Mouse (Mus musculus) intestine, postnatal 0 days (tissue): ENCODE results near the gene Cers5. TPM values are rescaled to one million over a fixed set of nuclear protein-coding genes. Genes with fewer than 3 reads are reported as not detected.

ENCODE experiments used
- ATAC-seq: fragments of 200-750 bp; cut with Nextera tagmentation; 2 replicates; pipeline ENCODE4 v1.8.0; 2017; ENCODE audit warnings: mild to moderate bottlenecking, moderate TSS enrichment, moderate library complexity
- H3K27ac ChIP-seq: fragments of 300-500 bp; sonication (generic); 2 replicates; pipeline ENCODE4 v1.5.1; 2014; ENCODE audit warnings: mild to moderate bottlenecking, low read depth, low read length, moderate library complexity
- H3K27me3 ChIP-seq: fragments of 300-500 bp; sonication (generic); replicated peaks from 2 replicates; pipeline ENCODE4 v1.6.1; 2014; ENCODE audit warnings: low read length, mixed read lengths; ENCODE audit not compliant: control insufficient read depth, insufficient read depth
- H3K36me3 ChIP-seq: fragments of 300-500 bp; sonication (generic); 2 replicates; pipeline ENCODE4 v1.6.1; 2014; ENCODE audit warnings: mild to moderate bottlenecking, moderate library complexity; ENCODE audit not compliant: control insufficient read depth, insufficient read depth
- H3K4me1 ChIP-seq: fragments of 300-500 bp; sonication (generic); replicated peaks from 2 replicates; pipeline ENCODE4 v1.6.1; 2014; ENCODE audit warnings: antibody characterized with exemption, low read length, mixed read lengths; ENCODE audit not compliant: control insufficient read depth, insufficient read depth
- H3K4me2 ChIP-seq: fragments of 300-500 bp; sonication (generic); replicated peaks from 2 replicates; pipeline ENCODE4 v1.6.1; 2014; ENCODE audit warnings: low read depth, mild to moderate bottlenecking, moderate library complexity
- H3K4me3 ChIP-seq: fragments of 300-500 bp; sonication (generic); 2 replicates; pipeline ENCODE4 v1.5.1; 2014; ENCODE audit warnings: low read depth, low read length
- H3K9ac ChIP-seq: fragments of 300-500 bp; sonication (generic); 2 replicates; pipeline ENCODE4 v1.6.1; 2014; ENCODE audit warnings: mild to moderate bottlenecking, low read depth, low read length
- H3K9me3 ChIP-seq: fragments of 300-500 bp; sonication (generic); 2 replicates; pipeline ENCODE4 v1.6.1; 2016; ENCODE audit warnings: mixed run types; ENCODE audit not compliant: control insufficient read depth
- CTCF ChIP-seq: sonication (generic); IDR thresholded peaks from 2 replicates; pipeline ENCODE4 v1.5.1; 2016; ENCODE audit warnings: low read depth, mild to moderate bottlenecking, control low read depth, antibody characterized with exemption, moderate library complexity
- WGBS: fragments of 180-500 bp; shearing (Covaris S2); extraction: QIAGEN DNeasy Blood & Tissue Kit; methylation state at CpG from one replicate; pipeline ENCODE4 v1.1.7; 2014; 5-methylcytosine and 5-hydroxymethylcytosine counted together
- polyA plus RNA-seq: library from polyadenylated mRNA; unstranded; fragments of >200 nt; fragmentation: Nextera tagmentation; extraction: Ambion mirVana; gene quantifications from 2 replicates; pipeline ENCODE4 v1.2.1, GENCODE M21; 2015

Gene Cers5
- polyA plus RNA-seq, 1 experiment from 2014 or later: 18.7 TPM

DNA sequence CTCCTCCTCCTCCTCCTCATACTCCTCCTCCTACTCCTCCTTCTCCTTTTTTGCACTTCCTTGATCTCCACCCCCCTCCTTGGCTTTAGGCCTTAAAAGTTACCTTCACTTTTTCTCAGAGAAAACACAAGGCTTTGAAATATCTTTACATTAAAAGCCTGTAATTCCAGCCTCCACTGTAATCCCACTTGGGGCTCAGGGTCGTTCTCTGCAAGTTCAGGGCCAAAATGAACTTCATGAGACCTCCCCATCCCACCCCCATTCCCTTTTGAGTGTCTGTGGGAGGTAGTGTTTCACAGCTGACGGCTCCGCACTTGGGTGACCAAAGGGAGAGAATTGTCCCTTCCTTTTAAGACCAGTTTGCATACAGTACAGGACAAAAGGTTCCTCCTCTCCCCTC, 240 bp upstream of the Cers5 start:
- Histone ChIP-seq H3K27ac (no peak overlapping the region), H3K4me3 (no peak overlapping the region), H3K4me2 (no peak overlapping the region; the same call in 1 of the 2 replicates), H3K36me3 (peaks cover 5% of the 10 kb centered on the region; the same call in 1 of the 2 replicates), H3K9ac (no peak overlapping the region), H3K27me3 (no peaks in the 10 kb centered on the region), H3K4me1 (no peaks in the 10 kb centered on the region; the same call in 1 of the 2 replicates), H3K9me3 (no peaks in the 10 kb centered on the region)
- ATAC-seq: no peak
- 47% methylated on average over 3 of the region's 3 CpGs for WGBS
- no peak for TF ChIP-seq CTCF

DNA sequence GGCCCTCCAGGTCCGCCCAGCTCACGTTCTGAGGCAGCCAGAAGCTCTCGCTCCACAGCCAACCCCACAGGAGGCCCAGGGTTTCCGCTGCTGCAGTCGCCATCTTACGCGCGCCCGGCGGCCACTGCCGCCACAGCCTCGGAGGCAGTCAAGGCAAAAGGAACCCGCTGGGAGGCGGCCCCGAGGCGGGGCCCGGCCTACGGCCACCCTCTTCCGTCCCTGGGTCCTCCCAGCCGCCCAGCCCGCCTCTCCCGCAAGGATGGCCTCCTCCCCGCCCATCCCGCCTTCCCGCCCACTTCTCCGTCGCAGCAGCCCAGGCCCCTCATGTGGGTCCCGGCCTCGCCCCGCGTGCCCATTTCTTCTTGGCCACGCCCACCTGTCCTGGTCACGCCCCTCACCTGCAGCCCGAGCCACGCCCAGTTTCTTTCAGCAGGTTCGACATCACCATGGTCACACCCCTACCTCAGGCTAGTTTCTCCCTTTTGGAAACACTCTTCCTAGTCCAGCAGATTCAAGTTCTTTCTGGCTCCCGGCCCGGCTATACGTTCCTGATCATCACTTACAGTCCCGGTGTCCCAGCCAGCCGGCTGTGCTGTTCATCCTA, 306 bp downstream of the Cers5 start:
- Histone ChIP-seq H3K36me3 (no peaks in the 10 kb centered on the region; the same call in 1 of the 2 replicates), H3K27me3 (no peaks in the 10 kb centered on the region), H3K4me2 (peak overlapping the region; percentile 92), H3K9ac (peak overlapping the region; percentile 73), H3K4me3 (peak overlapping the region; percentile 84), H3K9me3 (no peaks in the 10 kb centered on the region), H3K27ac (peak overlapping the region; percentile 82), H3K4me1 (no peaks in the 10 kb centered on the region; the same call in 1 of the 2 replicates)
- peak; percentile 92 for ATAC-seq
- TF ChIP-seq CTCF: peak; percentile 49
- under 1% methylated on average over 33 of the region's 41 CpGs for WGBS

DNA sequence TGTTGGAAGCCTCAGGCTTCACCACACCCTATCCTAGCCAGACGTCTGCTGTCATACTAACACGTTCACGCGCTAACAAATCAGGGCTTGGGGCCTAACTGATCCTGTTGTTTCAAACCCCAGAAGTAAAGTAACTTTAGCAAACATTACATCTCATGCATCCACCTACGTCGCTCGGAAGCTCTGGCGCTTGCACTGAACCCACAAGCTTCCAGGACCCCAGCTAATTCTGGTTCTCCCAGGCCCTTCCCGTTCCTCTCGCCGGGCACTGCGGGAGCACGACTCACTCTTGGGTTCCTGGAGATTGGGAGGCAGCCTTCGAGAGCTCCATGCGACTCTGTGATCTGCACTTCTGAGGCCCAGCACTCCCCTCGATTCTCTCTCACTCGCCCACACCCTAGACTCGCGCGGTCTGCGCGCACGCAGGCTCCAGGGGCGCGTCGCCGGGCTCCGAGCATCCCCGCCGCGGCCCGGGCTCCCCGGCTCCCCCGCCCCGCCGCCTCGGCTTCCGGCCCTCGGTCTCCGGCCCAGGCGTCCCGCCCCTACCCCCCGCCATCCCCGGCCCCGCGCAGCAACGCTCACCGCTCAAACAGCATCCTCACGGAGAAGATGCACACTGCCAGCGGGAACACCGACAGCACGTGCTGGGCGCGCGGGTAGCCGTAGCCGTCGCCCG, 946 bp downstream of the Cers5 start:
- Histone ChIP-seq H3K4me2 (peak overlapping the region; percentile 92), H3K27ac (peak overlapping the region; percentile 82), H3K4me1 (no peaks in the 10 kb centered on the region; the same call in 1 of the 2 replicates), H3K27me3 (no peaks in the 10 kb centered on the region), H3K9ac (peak overlapping the region; percentile 73), H3K36me3 (no peaks in the 10 kb centered on the region; the same call in 1 of the 2 replicates), H3K9me3 (no peaks in the 10 kb centered on the region), H3K4me3 (peak overlapping the region; percentile 84)
- under 1% methylated on average over 46 of the region's 59 CpGs for WGBS
- TF ChIP-seq CTCF: no peak
- ATAC-seq: peak; percentile 50

DNA sequence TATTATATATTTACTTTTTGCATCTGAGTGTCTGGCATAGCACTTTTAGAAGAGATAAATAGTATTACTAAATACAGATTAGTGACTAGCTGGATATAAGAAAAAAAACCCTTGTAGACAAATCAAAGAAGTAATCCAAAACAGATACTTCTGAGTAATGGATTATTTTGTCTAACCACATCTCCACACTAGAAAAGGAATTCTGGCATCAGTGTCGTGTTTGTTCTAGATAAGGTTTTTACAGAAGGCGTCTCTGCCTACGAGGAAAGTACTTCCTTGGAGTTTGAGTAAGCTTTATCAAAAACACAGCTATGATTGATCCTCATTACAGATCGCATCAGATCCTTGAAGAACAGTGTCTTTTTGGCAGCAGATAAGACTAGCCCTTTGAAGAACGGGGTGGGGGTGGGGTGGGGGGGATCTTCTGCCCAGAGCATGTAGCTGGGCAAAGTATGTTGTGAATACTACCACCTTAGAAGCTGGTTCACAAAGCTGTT, 1.6 kb downstream of the Cers5 start:
- WGBS: 4% methylated on average over 5 of the region's 5 CpGs
- TF ChIP-seq CTCF: no peak
- Histone ChIP-seq H3K27me3 (no peaks in the 10 kb centered on the region), H3K4me2 (peak overlapping the region; percentile 92), H3K4me3 (peak overlapping the region; percentile 84), H3K9me3 (no peaks in the 10 kb centered on the region), H3K27ac (peak overlapping the region; percentile 82; the same call in 1 of the 2 replicates), H3K4me1 (no peaks in the 10 kb centered on the region; the same call in 1 of the 2 replicates), H3K9ac (peak overlapping the region; percentile 73), H3K36me3 (no peaks in the 10 kb centered on the region)
- ATAC-seq: no peak

DNA sequence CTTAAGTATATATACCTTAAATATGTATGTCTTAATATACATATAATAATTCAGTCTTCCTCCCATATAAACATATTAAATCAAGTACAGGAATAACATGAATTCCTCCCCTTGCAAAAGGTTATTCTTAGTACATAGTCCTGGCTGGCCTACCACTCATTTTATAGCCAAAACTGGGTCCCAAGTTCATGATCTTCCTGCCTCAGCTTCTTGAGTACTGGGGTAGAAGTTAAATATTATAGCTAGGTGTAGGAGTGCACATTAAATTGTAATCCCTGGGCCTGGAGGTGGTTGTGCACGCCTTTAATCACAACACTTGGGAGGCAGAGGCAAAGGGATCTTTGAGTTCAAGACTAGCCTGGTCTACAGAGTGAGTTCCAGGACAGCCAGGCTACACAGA, 3.9 kb downstream of the Cers5 start:
- H3K4me1 ChIP-seq: no peaks in the 10 kb centered on the region; the same call in 1 of the 2 replicates
- H3K9ac ChIP-seq: no peak overlapping the region
- H3K36me3 ChIP-seq: no peaks in the 10 kb centered on the region; the same call in 1 of the 2 replicates
- H3K9me3 ChIP-seq: no peaks in the 10 kb centered on the region
- H3K4me2 ChIP-seq: no peak overlapping the region
- WGBS: 73% methylated on average over 1 of the region's 1 CpGs
- no peak overlapping the region for H3K27ac ChIP-seq
- no peak for TF ChIP-seq CTCF
- no peak overlapping the region for H3K4me3 ChIP-seq
- no peaks in the 10 kb centered on the region for H3K27me3 ChIP-seq
- no peak for ATAC-seq

DNA sequence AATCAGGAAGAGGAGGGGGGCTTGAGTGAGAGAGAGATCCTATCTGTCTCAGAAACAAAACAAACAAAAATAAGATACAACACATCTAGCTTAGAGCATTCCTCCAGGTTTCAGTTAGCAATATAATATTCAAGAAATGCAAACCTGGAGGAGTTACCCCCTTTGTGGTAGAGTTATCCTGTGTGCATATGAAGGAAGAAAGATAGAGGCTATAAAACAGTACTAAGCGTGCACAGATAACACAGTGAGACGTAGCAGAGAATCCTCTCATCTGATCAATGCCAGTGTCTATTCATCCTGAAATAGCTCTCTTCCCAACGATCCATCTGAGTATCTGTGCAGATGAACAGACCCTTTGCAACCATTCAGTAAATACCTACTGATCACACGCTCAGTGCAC, 5.2 kb downstream of the Cers5 start:
- Histone ChIP-seq H3K27ac (no peak overlapping the region), H3K9ac (no peak overlapping the region), H3K27me3 (no peaks in the 10 kb centered on the region), H3K36me3 (no peaks in the 10 kb centered on the region; the same call in 1 of the 2 replicates), H3K9me3 (no peaks in the 10 kb centered on the region), H3K4me1 (no peaks in the 10 kb centered on the region; the same call in 1 of the 2 replicates), H3K4me2 (no peak overlapping the region), H3K4me3 (no peak overlapping the region)
- no peak for ATAC-seq
- TF ChIP-seq CTCF: no peak
- WGBS: 69% methylated on average over 4 of the region's 4 CpGs
